Mouse (Mus musculus) brain, embryonic 14.5 days (tissue): ENCODE measurements around the gene Olfr1042.

ENCODE experiments used
- CTCF ChIP-seq: fragments of 200-500 bp; IDR thresholded peaks from 2 replicates; pipeline ENCODE4 v1.5.1; 2012; ENCODE audit warnings: inconsistent platforms, mild to moderate bottlenecking, moderate library complexity, borderline replicate concordance; ENCODE audit not compliant: insufficient read depth, insufficient read length; ENCODE audit errors: extremely low read depth
- POLR2A ChIP-seq: fragments of 200-500 bp; IDR thresholded peaks from 2 replicates; pipeline ENCODE4 v1.6.1; 2012; ENCODE audit warnings: mild to moderate bottlenecking, inconsistent platforms, borderline replicate concordance; ENCODE audit not compliant: poor library complexity, insufficient read depth, insufficient read length, severe bottlenecking; ENCODE audit errors: extremely low read depth

DNA sequence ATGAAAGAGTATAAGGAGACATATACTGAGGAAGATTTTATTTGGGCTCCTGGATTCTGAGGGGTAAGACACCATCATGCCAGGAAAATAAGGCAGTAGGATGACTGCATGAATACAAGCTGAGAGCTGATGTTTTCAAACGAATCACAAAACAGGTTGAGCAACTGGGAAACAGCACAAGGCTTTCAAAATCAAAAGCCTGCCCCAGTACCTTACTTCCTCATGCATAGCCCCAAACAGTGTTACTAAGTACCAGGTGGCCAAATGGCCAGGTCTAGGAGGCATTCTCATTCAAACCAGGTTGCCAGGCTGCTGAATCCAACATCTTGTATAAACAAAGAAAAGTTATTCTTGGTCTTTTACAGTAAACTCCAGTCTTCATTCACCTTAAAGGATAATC is 34.2 kb upstream of the Olfr1042 start:
- no peak for TF ChIP-seq POLR2A
- no peak for TF ChIP-seq CTCF
